Mouse (Mus musculus) brain, embryonic 14.5 days (tissue): ENCODE measurements at regions not wholly inside any gene's neighbourhood (a gene's known extent, or its start where the extent isn't known, plus 50 kb on each side); places are given as distances from the start of the nearest gene placed in this dataset.
A peak's percentile ranks its signal among the peaks of the same experiment; 100 is the strongest.
"Not testable (repeated sequence)": the region's sequence is repeated elsewhere in the genome, so short reads cannot be mapped to it uniquely, and the experiment has no call there.

Experiments
- DNase-seq: peaks from one replicate; pipeline ENCODE4 v3.0.0-alpha.2; 2011; ENCODE audit warnings: low read depth
- CTCF ChIP-seq: fragments of 200-500 bp; IDR thresholded peaks from 2 replicates; pipeline ENCODE4 v1.5.1; 2012; ENCODE audit warnings: inconsistent platforms, mild to moderate bottlenecking, moderate library complexity, borderline replicate concordance; ENCODE audit not compliant: insufficient read depth, insufficient read length; ENCODE audit errors: extremely low read depth
- POLR2A ChIP-seq: fragments of 200-500 bp; IDR thresholded peaks from 2 replicates; pipeline ENCODE4 v1.6.1; 2012; ENCODE audit warnings: mild to moderate bottlenecking, inconsistent platforms, borderline replicate concordance; ENCODE audit not compliant: poor library complexity, insufficient read depth, insufficient read length, severe bottlenecking; ENCODE audit errors: extremely low read depth

DNA sequence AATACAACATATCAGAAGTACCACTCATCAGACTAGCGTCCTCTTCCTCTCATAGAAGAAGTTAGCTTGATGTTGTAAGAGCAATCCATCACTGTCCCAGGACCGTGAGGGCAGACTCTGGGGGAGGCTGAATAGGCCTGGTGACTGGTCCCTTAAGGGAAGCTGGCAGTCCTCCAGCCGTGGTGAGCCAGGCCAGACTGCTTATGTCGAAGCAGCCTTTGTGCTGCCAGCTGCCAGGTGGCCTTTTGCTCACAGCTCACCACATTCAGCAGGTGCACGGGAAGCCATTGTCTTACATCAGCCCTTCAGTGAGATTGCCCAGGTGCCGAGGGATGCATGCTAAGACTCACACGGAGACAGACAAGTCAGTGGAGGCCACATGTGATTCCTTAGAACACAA lies 302.8 kb downstream of the Eipr1 start:
- TF ChIP-seq POLR2A (no peak), CTCF (no peak)
- peak; percentile 92 for DNase-seq

DNA sequence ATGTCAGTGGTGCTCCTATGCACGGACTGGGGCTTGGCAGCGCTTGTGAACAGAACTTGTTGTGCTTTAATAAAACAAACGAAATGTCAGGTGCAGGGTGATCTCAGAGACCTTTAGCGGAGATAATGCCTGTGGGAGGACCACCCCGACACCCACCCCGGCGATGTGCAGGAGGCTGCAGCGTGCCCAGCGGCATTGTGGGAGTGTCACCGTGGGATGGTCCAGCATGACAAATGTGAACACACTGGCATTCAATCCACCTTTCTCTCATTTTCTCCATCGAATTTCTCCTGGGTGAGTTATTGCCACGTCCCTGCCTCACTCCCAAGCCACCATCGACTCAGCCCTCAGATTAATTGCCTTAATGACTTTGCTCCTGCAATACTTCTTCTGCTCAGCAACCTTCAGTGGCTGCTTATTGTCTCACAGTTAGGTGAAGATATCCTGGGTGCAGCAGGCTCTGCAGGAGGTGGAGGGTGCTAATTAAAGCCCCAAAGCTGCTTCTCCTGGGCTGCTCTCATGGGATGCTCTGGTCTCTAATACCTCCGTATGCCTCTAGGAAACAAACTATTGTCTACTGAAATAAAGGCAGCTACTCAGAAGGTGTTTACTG lies 310.5 kb downstream of the Eipr1 start:
- TF ChIP-seq CTCF, result no peak
- TF ChIP-seq POLR2A, result no peak
- DNase-seq, result no peak

DNA sequence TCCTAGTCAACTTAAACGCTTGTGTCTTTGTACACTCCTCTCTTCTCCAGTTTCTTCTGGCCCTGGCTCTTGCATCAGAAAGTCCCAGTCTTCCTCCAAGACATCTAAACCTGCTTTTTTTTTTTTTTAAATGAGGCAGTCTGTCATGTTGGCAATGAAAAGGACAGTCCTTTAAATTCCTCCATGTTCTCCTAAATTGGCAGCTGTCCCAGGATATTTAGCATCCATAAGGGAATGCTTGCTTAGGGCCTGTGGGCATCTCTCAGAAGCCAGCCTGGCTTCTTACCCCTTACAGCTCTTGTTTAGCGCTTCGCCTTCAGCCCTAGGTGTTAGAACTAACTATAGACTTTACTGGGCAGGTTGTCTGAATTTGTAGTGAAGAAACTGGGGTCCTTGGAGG lies 311.2 kb downstream of the Eipr1 start:
- TF ChIP-seq POLR2A, result no peak
- DNase-seq, result peak; percentile 83

- peak; percentile 76 for DNase-seq
- peak; percentile 61; the same call in 1 of the 2 replicates for TF ChIP-seq CTCF
- TF ChIP-seq POLR2A, result no peak
Observed at GRCm38 (mm10) chr12:29068180-29068579, 316.6 kb downstream of the Eipr1 start.

- DNase-seq, result peak; percentile 60
- TF ChIP-seq POLR2A, result no peak
Observed at GRCm38 (mm10) chr12:29075096-29075852, 323.7 kb downstream of the Eipr1 start.

DNA sequence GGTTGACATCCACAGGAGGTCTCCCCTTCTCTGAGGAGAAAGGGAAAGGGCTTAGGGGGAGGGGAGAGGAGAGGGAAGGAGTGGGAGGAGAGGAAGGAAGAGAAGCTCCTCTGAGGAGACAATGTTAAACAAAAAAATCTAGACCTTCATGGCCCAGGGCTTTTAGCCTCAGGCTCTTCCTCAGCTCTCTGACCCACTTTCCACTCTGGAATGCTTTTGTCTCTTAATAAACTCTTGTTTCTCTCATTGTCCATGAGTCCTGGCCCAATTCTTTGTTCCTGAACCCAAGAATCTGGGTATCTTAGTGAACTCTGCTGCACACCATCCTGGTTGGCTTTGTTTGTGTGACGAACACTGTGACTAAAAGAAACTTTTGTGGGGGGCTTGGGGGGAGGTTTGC lies 325.0 kb downstream of the Eipr1 start:
- no peak for DNase-seq

DNA sequence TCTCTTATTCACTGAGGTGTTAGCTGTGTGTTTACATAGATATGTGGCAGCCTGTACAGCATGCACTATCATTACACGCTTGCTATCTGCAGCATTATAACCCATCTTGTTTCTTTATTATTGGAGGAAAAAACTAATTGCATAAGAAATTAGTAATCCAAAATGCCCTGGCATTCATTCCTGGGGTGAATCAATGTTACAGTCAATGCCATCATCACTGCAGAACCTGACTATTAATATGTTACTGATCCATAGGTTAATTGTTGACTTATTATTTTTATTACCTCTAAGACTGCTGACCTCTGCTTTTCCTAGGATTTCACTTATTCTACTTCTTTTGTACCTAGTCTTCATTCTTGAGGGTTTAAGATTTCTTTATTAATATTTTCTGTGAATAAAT lies 327.4 kb downstream of the Eipr1 start:
- DNase-seq, result no peak
- no peak for TF ChIP-seq POLR2A
- TF ChIP-seq CTCF, result no peak

More for the DNA sequence above, 325.0 kb downstream of the Eipr1 start:
- TF ChIP-seq POLR2A, result no peak
- no peak for TF ChIP-seq CTCF

GRCm38 (mm10) chr12:29083426-29084221 lies 332.0 kb downstream of the Eipr1 start:
- DNase-seq, result peak; percentile 56
- TF ChIP-seq CTCF, result no peak
- no peak for TF ChIP-seq POLR2A

- DNase-seq, result not testable (repeated sequence)
Observed at GRCm38 (mm10) chr12:29087245-29087644, 335.6 kb downstream of the Eipr1 start.

GRCm38 (mm10) chr12:29089634-29090033 lies 338.0 kb downstream of the Eipr1 start:
- DNase-seq, result peak; percentile 18
- TF ChIP-seq CTCF, result no peak
- no peak for TF ChIP-seq POLR2A

- TF ChIP-seq CTCF (no peak), POLR2A (no peak)
- DNase-seq, result peak; percentile 41
Observed at GRCm38 (mm10) chr12:29090451-29090850, 338.8 kb downstream of the Eipr1 start.

GRCm38 (mm10) chr12:29095406-29096032 lies 343.9 kb downstream of the Eipr1 start:
- DNase-seq, result no peak
- TF ChIP-seq CTCF (no peak), POLR2A (no peak)
